ENCODE assay signal across 10 mouse cellular contexts in the genomic region with DNA sequence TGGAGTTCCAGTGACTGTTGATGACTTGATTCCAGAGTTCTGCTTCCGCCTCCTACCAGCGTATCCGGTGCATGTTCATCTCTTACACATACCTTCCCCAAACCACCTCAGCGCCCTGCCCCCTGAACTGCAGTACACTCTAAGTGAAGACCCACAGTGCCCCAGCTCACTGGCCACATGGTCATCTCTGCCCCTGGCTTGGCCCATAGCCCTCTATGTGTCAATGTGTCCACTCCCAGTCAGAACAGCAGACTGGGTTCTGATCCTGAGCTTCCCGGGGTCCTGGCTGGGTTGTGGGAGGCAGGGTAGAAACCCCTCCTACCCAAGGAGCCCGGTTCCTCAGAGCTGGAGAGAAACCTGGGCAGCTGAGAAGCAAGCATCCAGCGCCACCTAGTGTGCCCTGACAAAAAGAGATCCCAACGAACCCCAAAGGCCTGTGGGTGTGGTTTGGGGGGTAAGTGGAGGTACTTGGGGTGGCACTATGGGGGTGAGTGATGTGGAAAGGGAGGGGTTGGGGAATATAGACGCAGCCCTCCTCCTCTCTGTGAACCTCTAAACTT. TPM values are rescaled to one million over a fixed set of nuclear protein-coding genes. Genes with fewer than 3 reads are reported as not detected.
DNase-seq lines count a peak whose midpoint lies in the region; ATAC-seq and TF ChIP-seq lines count a peak whose summit lies in the region.
"Had no signal": no experiment of that assay in that cellular context is flagged by ENCODE, and none has a peak within 500 bp of the region (broad histone marks: within the 10 kb centered on the region; RNA-seq: fewer than 3 reads in every experiment).

No protein-coding gene starts in this region.

- H3K27me3 ChIP-seq in midbrain, embryonic 12.5 days: peaks cover 84% of the 10 kb centered on the region
- peaks cover 49% of the 10 kb centered on the region for H3K27me3 ChIP-seq in midbrain, embryonic 15.5 days (replicated peaks)
- H3K27me3 ChIP-seq in cerebellum, adult 2 months (ENCODE audit: control insufficient read depth, insufficient read depth, low read length): no peaks in the 10 kb centered on the region
- 0 out of 2 replicates have a peak, but pooled peaks cover 6% of the 10 kb centered on the region for H3K27me3 ChIP-seq in heart, postnatal 0 days (ENCODE audit: control insufficient read depth, insufficient read depth, low read length)
- H3K27me3 ChIP-seq in liver, embryonic 14.5 days (ENCODE audit: control insufficient read depth, insufficient read depth, low read length): peaks cover 19% of the 10 kb centered on the region
- H3K27me3 ChIP-seq: Patski had no signal

- TF ChIP-seq POLR2A in cerebellum, adult 2 months (IDR thresholded peaks at IDR 0.05; ENCODE audit: borderline replicate concordance, insufficient read depth, low read length): no peak

- no peak overlapping the region for H3K4me3 ChIP-seq in midbrain, embryonic 12.5 days
- no peak overlapping the region for H3K4me3 ChIP-seq in midbrain, embryonic 15.5 days
- no peak overlapping the region for H3K4me3 ChIP-seq in cerebellum, adult 2 months (replicated peaks; ENCODE audit: insufficient read depth, low read depth, low read length)
- H3K4me3 ChIP-seq in heart, postnatal 0 days (ENCODE audit: low read depth, low read length): no peak overlapping the region
- H3K4me3 ChIP-seq in liver, embryonic 14.5 days (ENCODE audit: insufficient read depth in 1 of 2, low read depth in 2 of 2, low read length in 2 of 2): no peak overlapping the region

- H3K27ac ChIP-seq in midbrain, embryonic 12.5 days (replicated peaks): no peak overlapping the region
- H3K27ac ChIP-seq in midbrain, embryonic 15.5 days: no peak overlapping the region
- no peak overlapping the region for H3K27ac ChIP-seq in cerebellum, adult 2 months (ENCODE audit: insufficient read depth, low read length)
- no peak overlapping the region for H3K27ac ChIP-seq in heart, postnatal 0 days (ENCODE audit: low read depth)
- H3K27ac ChIP-seq in liver, embryonic 14.5 days: no peak overlapping the region

- TF ChIP-seq EP300 in heart, postnatal 0 days (IDR thresholded peaks at IDR 0.05; ENCODE audit: low read depth): no peak
- TF ChIP-seq EP300 in liver, embryonic 14.5 days (IDR thresholded peaks at IDR 0.05; ENCODE audit: low read depth): no peak

- WGBS in midbrain, embryonic 12.5 days: 21% methylated on average over 9 of the region's 9 CpGs
- 24% methylated on average over 9 of the region's 9 CpGs for WGBS in midbrain, embryonic 15.5 days
- WGBS in cerebellum, adult 2 months: 35% methylated on average over 9 of the region's 9 CpGs
- WGBS in heart, postnatal 0 days: 22% methylated on average over 9 of the region's 9 CpGs
- WGBS in liver, embryonic 14.5 days (ENCODE audit: insufficient replicate concordance): 12% methylated on average over 9 of the region's 9 CpGs

- H3K36me3 ChIP-seq in midbrain, embryonic 12.5 days: no peaks in the 10 kb centered on the region
- H3K36me3 ChIP-seq in midbrain, embryonic 15.5 days (replicated peaks): no peaks in the 10 kb centered on the region
- H3K36me3 ChIP-seq in heart, postnatal 0 days (replicated peaks; ENCODE audit: control insufficient read depth, insufficient read depth, low read length): no peaks in the 10 kb centered on the region
- H3K36me3 ChIP-seq in liver, embryonic 14.5 days (replicated peaks; ENCODE audit: control insufficient read depth, insufficient read depth, low read depth): no peaks in the 10 kb centered on the region

- TF ChIP-seq CTCF in cerebellum, adult 2 months (IDR thresholded peaks at IDR 0.05; ENCODE audit: borderline replicate concordance, insufficient read depth, low read depth, low read length): peak; percentile 71
- TF ChIP-seq CTCF in heart, postnatal 0 days (IDR thresholded peaks at IDR 0.05; ENCODE audit: low read depth): peak; percentile 64
- peak; percentile 69 for TF ChIP-seq CTCF in liver, embryonic 14.5 days (IDR thresholded peaks at IDR 0.05; ENCODE audit: low read depth)

- no peak overlapping the region for H3K4me2 ChIP-seq in midbrain, embryonic 12.5 days (replicated peaks)
- H3K4me2 ChIP-seq in midbrain, embryonic 15.5 days: no peak overlapping the region
- no peak overlapping the region for H3K4me2 ChIP-seq in heart, postnatal 0 days (ENCODE audit: low read depth, low read length)
- H3K4me2 ChIP-seq in liver, embryonic 14.5 days (ENCODE audit: low read depth): no peak overlapping the region

- peaks cover 14% of the 10 kb centered on the region; the same call in 1 of the 2 replicates for H3K4me1 ChIP-seq in midbrain, embryonic 12.5 days
- H3K4me1 ChIP-seq in midbrain, embryonic 15.5 days: no peaks in the 10 kb centered on the region; the same call in none of the 2 replicates
- H3K4me1 ChIP-seq in cerebellum, adult 2 months (ENCODE audit: control insufficient read depth, insufficient read depth, low read length): peaks cover 23% of the 10 kb centered on the region
- peaks cover 37% of the 10 kb centered on the region for H3K4me1 ChIP-seq in heart, postnatal 0 days (ENCODE audit: control insufficient read depth, insufficient read depth)
- H3K4me1 ChIP-seq in liver, embryonic 14.5 days (replicated peaks; ENCODE audit: control insufficient read depth in 2 of 2, insufficient read depth in 2 of 2, low read length in 1 of 2): peaks cover 19 to 25% of the 10 kb centered on the region in 2 experiments

- ATAC-seq in cerebellum, adult (ENCODE audit: insufficient number of reproducible peaks, low FRiP score, low TSS enrichment): no peak
- ATAC-seq in midbrain, embryonic 12.5 days (ENCODE audit: low FRiP score, low read depth): no peak
- ATAC-seq in midbrain, embryonic 15.5 days (replicated peaks): no peak
- ATAC-seq in heart, postnatal 0 days (ENCODE audit: insufficient read depth, low read depth): no peak
- ATAC-seq in liver, embryonic 14.5 days (ENCODE audit: insufficient read depth): no peak
- ATAC-seq: Patski had no signal

- peak overlapping the region; percentile 20; the same call in 1 of the 2 replicates for H3K9ac ChIP-seq in midbrain, embryonic 12.5 days (replicated peaks)
- no peak overlapping the region for H3K9ac ChIP-seq in midbrain, embryonic 15.5 days
- H3K9ac ChIP-seq in heart, postnatal 0 days (replicated peaks; ENCODE audit: low read depth, low read length): no peak overlapping the region
- no peak overlapping the region for H3K9ac ChIP-seq in liver, embryonic 14.5 days (replicated peaks)

- no peaks in the 10 kb centered on the region for H3K9me3 ChIP-seq in midbrain, embryonic 12.5 days
- no peaks in the 10 kb centered on the region for H3K9me3 ChIP-seq in midbrain, embryonic 15.5 days
- no peaks in the 10 kb centered on the region for H3K9me3 ChIP-seq in heart, postnatal 0 days (replicated peaks; ENCODE audit: control insufficient read depth, low read length)
- H3K9me3 ChIP-seq in liver, embryonic 14.5 days (ENCODE audit: control insufficient read depth, low read length): no peaks in the 10 kb centered on the region

- peak; percentile 69 for DNase-seq in cerebellum, adult 11-12 months
- DNase-seq in cerebellum, adult 2 months: peak; percentile 52 to 62
- DNase-seq in heart, postnatal 0 days (ENCODE audit: low spot score): peak; percentile 55
- peak in 1 of 3 experiments; percentile 20 for DNase-seq in liver, embryonic 14.5 days (ENCODE audit: low read depth in 3 of 3, low spot score in 3 of 3)
- peak; percentile 34 to 49 for DNase-seq in spleen, postnatal 36 days (ENCODE audit: low spot score in 2 of 2)

RNA-seq across cellular contexts. Expression of a gene that starts 3.1 kb away (rescaled TPM):
- 0.15 TPM in 1 of 2 replicates, not detected in the other for polyA plus RNA-seq in midbrain, embryonic 12.5 days (2016; fragmentation: Nextera tagmentation; extraction: Ambion mirVana)
- 1.2 and 1.3 TPM in 2 replicates for polyA plus RNA-seq in midbrain, embryonic 15.5 days (2015; fragmentation: Nextera tagmentation; extraction: Ambion mirVana)
- 0.26 and 0.40 TPM in 2 replicates for polyA plus RNA-seq in cerebellum, adult 2 months (2012; rRNA removed)
- 4.2 TPM in 1 of 2 replicates, not detected in the other for total RNA-seq in heart, postnatal 0 days (2014; rRNA removed; ENCODE audit: low replicate concordance)
- polyA plus RNA-seq in heart, postnatal 0 days (2015; fragmentation: Nextera tagmentation; extraction: Ambion mirVana): 0.26 TPM in 1 of 2 replicates, not detected in the other
- not detected in 2 replicates for polyA plus RNA-seq in liver, embryonic 14.5 days (2012; rRNA removed)
- not detected in 2 replicates for polyA plus RNA-seq in liver, embryonic 14.5 days (2014; fragmentation: Nextera tagmentation; extraction: Ambion mirVana)
- total RNA-seq: neutrophil, adult 5-6 weeks had no signal
- polyA plus RNA-seq: Patski had no signal

RNA-seq across cellular contexts. Expression of a gene that starts 5.7 kb away (rescaled TPM):
- 0.19 and 0.33 TPM in 2 replicates for polyA plus RNA-seq in midbrain, embryonic 12.5 days (2016; fragmentation: Nextera tagmentation; extraction: Ambion mirVana)
- 0.43 TPM in 1 of 2 replicates, not detected in the other for polyA plus RNA-seq in midbrain, embryonic 15.5 days (2015; fragmentation: Nextera tagmentation; extraction: Ambion mirVana)
- polyA plus RNA-seq in cerebellum, adult 2 months (2012; rRNA removed): 0.95 and 1.3 TPM in 2 replicates
- total RNA-seq in heart, postnatal 0 days (2014; rRNA removed; ENCODE audit: low replicate concordance): 293 and 299 TPM in 2 replicates
- polyA plus RNA-seq in heart, postnatal 0 days (2015; fragmentation: Nextera tagmentation; extraction: Ambion mirVana): 455 and 518 TPM in 2 replicates
- polyA plus RNA-seq in liver, embryonic 14.5 days (2012; rRNA removed): 0.03 TPM in 1 of 2 replicates, not detected in the other
- polyA plus RNA-seq in liver, embryonic 14.5 days (2014; fragmentation: Nextera tagmentation; extraction: Ambion mirVana): not detected in 2 replicates
- total RNA-seq: neutrophil, adult 5-6 weeks had no signal
- polyA plus RNA-seq: Patski had no signal

RNA-seq across cellular contexts. Expression of a gene that starts 11.0 kb away (rescaled TPM):
- 9.0 and 9.3 TPM in 2 replicates for polyA plus RNA-seq in midbrain, embryonic 12.5 days (2016; fragmentation: Nextera tagmentation; extraction: Ambion mirVana)
- polyA plus RNA-seq in midbrain, embryonic 15.5 days (2015; fragmentation: Nextera tagmentation; extraction: Ambion mirVana): 9.6 and 9.9 TPM in 2 replicates
- 13.2 and 14.1 TPM in 2 replicates for polyA plus RNA-seq in cerebellum, adult 2 months (2012; rRNA removed)
- total RNA-seq in heart, postnatal 0 days (2014; rRNA removed; ENCODE audit: low replicate concordance): 35.7 and 46.0 TPM in 2 replicates
- 15.9 and 18.2 TPM in 2 replicates for polyA plus RNA-seq in heart, postnatal 0 days (2015; fragmentation: Nextera tagmentation; extraction: Ambion mirVana)
- 3.3 and 3.9 TPM in 2 replicates for polyA plus RNA-seq in liver, embryonic 14.5 days (2012; rRNA removed)
- polyA plus RNA-seq in liver, embryonic 14.5 days (2014; fragmentation: Nextera tagmentation; extraction: Ambion mirVana): 2.7 and 3.4 TPM in 2 replicates

RNA-seq across cellular contexts. Expression of a gene that starts 23.0 kb away (rescaled TPM):
- 14.9 and 17.4 TPM in 2 replicates for polyA plus RNA-seq in midbrain, embryonic 12.5 days (2016; fragmentation: Nextera tagmentation; extraction: Ambion mirVana)
- polyA plus RNA-seq in midbrain, embryonic 15.5 days (2015; fragmentation: Nextera tagmentation; extraction: Ambion mirVana): 6.8 and 7.7 TPM in 2 replicates
- polyA plus RNA-seq in cerebellum, adult 2 months (2012; rRNA removed): 1.6 and 1.8 TPM in 2 replicates
- 23.2 and 31.4 TPM in 2 replicates for total RNA-seq in heart, postnatal 0 days (2014; rRNA removed; ENCODE audit: low replicate concordance)
- polyA plus RNA-seq in heart, postnatal 0 days (2015; fragmentation: Nextera tagmentation; extraction: Ambion mirVana): 15.5 and 16.8 TPM in 2 replicates
- 1.1 and 1.2 TPM in 2 replicates for polyA plus RNA-seq in liver, embryonic 14.5 days (2012; rRNA removed)
- 1.6 TPM in 2 replicates for polyA plus RNA-seq in liver, embryonic 14.5 days (2014; fragmentation: Nextera tagmentation; extraction: Ambion mirVana)

RNA-seq across cellular contexts. Expression of a gene that starts 31.1 kb away (rescaled TPM):
- polyA plus RNA-seq in midbrain, embryonic 12.5 days (2016; fragmentation: Nextera tagmentation; extraction: Ambion mirVana): 46.9 and 52.0 TPM in 2 replicates
- polyA plus RNA-seq in midbrain, embryonic 15.5 days (2015; fragmentation: Nextera tagmentation; extraction: Ambion mirVana): 38.2 and 44.6 TPM in 2 replicates
- 53.5 and 56.1 TPM in 2 replicates for polyA plus RNA-seq in cerebellum, adult 2 months (2012; rRNA removed)
- total RNA-seq in heart, postnatal 0 days (2014; rRNA removed; ENCODE audit: low replicate concordance): 44.8 and 53.6 TPM in 2 replicates
- polyA plus RNA-seq in heart, postnatal 0 days (2015; fragmentation: Nextera tagmentation; extraction: Ambion mirVana): 34.7 and 35.3 TPM in 2 replicates
- 15.7 and 16.8 TPM in 2 replicates for polyA plus RNA-seq in liver, embryonic 14.5 days (2012; rRNA removed)
- 11.6 and 11.9 TPM in 2 replicates for polyA plus RNA-seq in liver, embryonic 14.5 days (2014; fragmentation: Nextera tagmentation; extraction: Ambion mirVana)

Comparison
In these comparisons a context has a peak if more than half of its experiments do, and no peak if none do; other contexts are left out.
1. RNA of a gene that starts 5.7 kb away (polyA plus RNA-seq): 455 to 518 TPM in heart, postnatal 0 days; 0.95 to 1.3 TPM in cerebellum, adult 2 months, 0.19 to 0.33 TPM in midbrain, embryonic 12.5 days, 0.43 TPM in midbrain, embryonic 15.5 days and 0.03 TPM in liver, embryonic 14.5 days; every median in the first group is over 100 times any median in the second.
2. Peak in every context shown above with its lines, with median percentiles within 50 percentile points of each other: CTCF ChIP-seq.